Comparison of ENCODE assay signal across 10 mouse cellular contexts in the genomic region with DNA sequence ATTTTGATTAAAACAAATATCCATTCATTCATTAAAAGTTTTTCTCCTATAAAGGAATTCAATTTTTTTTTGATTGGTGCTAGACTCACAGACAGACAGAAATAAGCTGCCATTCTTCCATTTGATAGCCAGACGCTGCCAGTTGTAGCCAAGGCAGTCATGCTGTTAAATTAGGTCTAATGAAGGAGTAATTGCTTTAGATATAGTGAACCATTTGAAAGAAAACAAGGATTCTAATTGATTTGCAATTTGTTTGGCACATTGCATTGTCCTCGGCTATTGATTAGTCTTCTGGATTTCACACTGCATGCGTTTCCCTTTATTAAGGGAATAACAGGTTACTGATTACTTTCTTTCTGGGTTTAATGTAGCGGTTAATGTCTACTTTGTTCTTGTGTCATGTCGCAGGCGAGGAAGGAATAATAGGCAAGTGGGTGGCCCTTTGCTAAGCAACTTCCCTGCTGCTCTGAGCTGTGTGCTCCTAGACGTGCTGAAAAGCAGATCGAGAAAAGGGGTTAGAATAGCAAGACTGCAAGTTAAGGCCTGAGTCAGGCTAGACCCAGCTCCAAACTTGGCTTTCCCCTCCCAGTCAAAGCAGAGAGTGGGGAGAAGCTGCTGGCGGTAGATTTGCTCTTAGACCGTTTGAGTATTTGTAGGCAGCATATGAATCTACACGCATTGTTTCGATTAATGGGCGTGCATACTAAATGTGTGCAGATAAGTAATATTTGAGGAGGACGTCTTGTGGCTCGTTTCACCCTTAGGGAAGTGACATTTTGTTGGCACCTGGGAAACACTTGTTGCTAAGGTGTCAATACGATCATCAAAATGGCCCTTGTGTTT.
DNase-seq lines count a peak whose midpoint lies in the region; ATAC-seq lines count a peak whose summit lies in the region.
"Had no signal": no experiment of that assay in that cellular context is flagged by ENCODE, and none has a peak within 500 bp of the region (broad histone marks: within the 10 kb centered on the region; RNA-seq: fewer than 3 reads in every experiment).

No protein-coding gene starts in this region.

- no peak overlapping the region for H3K27ac ChIP-seq in heart, embryonic 13.5 days (replicated peaks)
- no peak overlapping the region for H3K27ac ChIP-seq in hindbrain, embryonic 11.5 days (ENCODE audit: low read depth, low read length)
- H3K27ac ChIP-seq in midbrain, embryonic 15.5 days, result no peak overlapping the region
- H3K27ac ChIP-seq: layer of hippocampus, adult 2 months had no signal

- no peak overlapping the region for H3K9ac ChIP-seq in heart, embryonic 13.5 days
- no peak overlapping the region for H3K9ac ChIP-seq in hindbrain, embryonic 11.5 days (ENCODE audit: low read depth, low read length)
- no peak overlapping the region for H3K9ac ChIP-seq in midbrain, embryonic 15.5 days

- 0 out of 2 replicates have a peak, but pooled peaks cover 3% of the 10 kb centered on the region for H3K4me1 ChIP-seq in heart, embryonic 13.5 days
- H3K4me1 ChIP-seq in hindbrain, embryonic 11.5 days (replicated peaks; ENCODE audit: control insufficient read depth, insufficient read depth, low read length), result no peaks in the 10 kb centered on the region
- H3K4me1 ChIP-seq in midbrain, embryonic 15.5 days, result peaks cover 12% of the 10 kb centered on the region

- H3K9me3 ChIP-seq in heart, embryonic 13.5 days, result no peaks in the 10 kb centered on the region
- H3K9me3 ChIP-seq in hindbrain, embryonic 11.5 days (ENCODE audit: control insufficient read depth, low read length), result no peaks in the 10 kb centered on the region
- no peaks in the 10 kb centered on the region for H3K9me3 ChIP-seq in midbrain, embryonic 15.5 days

- peak overlapping the region; percentile 37 for H3K4me3 ChIP-seq in heart, embryonic 13.5 days
- no peak overlapping the region for H3K4me3 ChIP-seq in hindbrain, embryonic 11.5 days (ENCODE audit: low read depth, low read length)
- H3K4me3 ChIP-seq in midbrain, embryonic 15.5 days, result no peak overlapping the region
- H3K4me3 ChIP-seq: layer of hippocampus, adult 2 months had no signal

- peaks cover 8% of the 10 kb centered on the region; the same call in 1 of the 2 replicates for H3K27me3 ChIP-seq in heart, embryonic 13.5 days (replicated peaks)
- H3K27me3 ChIP-seq in hindbrain, embryonic 11.5 days (ENCODE audit: control insufficient read depth, insufficient read depth, low read length), result peaks cover 84% of the 10 kb centered on the region
- H3K27me3 ChIP-seq in midbrain, embryonic 15.5 days (replicated peaks), result peaks cover 78% of the 10 kb centered on the region

- peak overlapping the region; percentile 55 for H3K4me2 ChIP-seq in heart, embryonic 13.5 days
- no peak overlapping the region for H3K4me2 ChIP-seq in hindbrain, embryonic 11.5 days (replicated peaks; ENCODE audit: low read depth, low read length)
- H3K4me2 ChIP-seq in midbrain, embryonic 15.5 days, result peak overlapping the region; percentile 33

- 19% methylated on average over 16 of the region's 16 CpGs for WGBS in heart, embryonic 13.5 days
- WGBS in hindbrain, embryonic 11.5 days, result 4% methylated on average over 16 of the region's 16 CpGs
- WGBS in midbrain, embryonic 15.5 days, result 4% methylated on average over 16 of the region's 16 CpGs

- ATAC-seq in heart, embryonic 13.5 days (ENCODE audit: extremely low read depth, insufficient number of reproducible peaks, low FRiP score, low TSS enrichment), result no peak
- peak; percentile 79 for ATAC-seq in hindbrain, embryonic 11.5 days (ENCODE audit: low FRiP score)
- peak; percentile 72 for ATAC-seq in midbrain, embryonic 15.5 days (replicated peaks)

- intact Hi-C loops in left cerebral cortex, postnatal 36 days (cut with DNase I), result loop anchor here (10.0 kb wide), 1 partner anchor 1086 kb away; a partner anchor contains a TSS

- H3K36me3 ChIP-seq in heart, embryonic 13.5 days, result no peaks in the 10 kb centered on the region
- H3K36me3 ChIP-seq in hindbrain, embryonic 11.5 days (ENCODE audit: control insufficient read depth, insufficient read depth, low read length), result no peaks in the 10 kb centered on the region
- no peaks in the 10 kb centered on the region for H3K36me3 ChIP-seq in midbrain, embryonic 15.5 days (replicated peaks)

- no peak for DNase-seq in heart, adult 18-20 months
- peak; percentile 69 for DNase-seq in embryo, embryonic 11 days
- DNase-seq in hindbrain, embryonic 11.5 days (ENCODE audit: low spot score), result peak; percentile 55
- no peak for DNase-seq in left cerebral cortex, postnatal 36 days (ENCODE audit: low spot score in 2 of 2)
- no peak for DNase-seq in cerebellum, postnatal 25 days
- DNase-seq in ovary, adult 18-20 months (ENCODE audit: low spot score), result no peak
- DNase-seq: cerebellum, adult 11 months had no signal

Comparison
In these comparisons a context has a peak if more than half of its experiments do, and no peak if none do; other contexts are left out.
1. DNase-seq: peak in embryo, embryonic 11 days (single experiment) and hindbrain, embryonic 11.5 days (single experiment); none in heart, adult 18-20 months (0 of 2), left cerebral cortex, postnatal 36 days (0 of 2), cerebellum, postnatal 25 days (0 of 2) and ovary, adult 18-20 months (single experiment).